Mouse (Mus musculus) cortical plate, adult 2 months (tissue): ENCODE measurements around the gene Cacnb4.
A peak's percentile ranks its signal among the peaks of the same experiment; 100 is the strongest.

Source experiments
- CTCF ChIP-seq: fragments of 200-500 bp; IDR thresholded peaks from 2 replicates; pipeline ENCODE4 v1.5.1; 2011; ENCODE audit warnings: mild to moderate bottlenecking, control low read depth, low read length; ENCODE audit not compliant: insufficient read depth; ENCODE audit errors: extremely low read depth
- POLR2A ChIP-seq: fragments of 200-500 bp; IDR thresholded peaks from 2 replicates; pipeline ENCODE4 v1.6.1; 2011; ENCODE audit warnings: mild to moderate bottlenecking, low read length, control low read depth; ENCODE audit not compliant: insufficient read depth; ENCODE audit errors: extremely low read depth

DNA sequence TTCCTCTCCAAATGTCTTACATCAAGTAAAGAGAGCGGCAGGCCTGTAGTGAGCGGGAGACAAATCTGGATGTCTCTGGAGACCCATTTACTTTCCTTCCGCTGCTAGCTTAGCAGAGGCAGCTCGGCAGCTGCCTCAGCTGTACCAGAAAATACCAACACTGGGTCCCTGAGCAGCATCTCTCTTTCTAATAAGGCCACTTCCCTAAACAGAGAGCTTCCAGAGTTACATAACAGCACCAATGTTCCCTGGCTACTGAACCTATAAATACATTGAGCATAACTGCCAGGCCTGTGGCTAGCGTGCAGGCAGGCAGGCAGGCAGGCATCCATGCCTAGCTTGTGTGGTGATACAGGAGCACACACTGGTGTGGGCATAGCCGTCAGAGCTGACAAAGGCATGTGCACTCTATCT lies 176.8 kb downstream of the Cacnb4 start:
- TF ChIP-seq CTCF (no peak), POLR2A (0 out of 2 replicates have a peak, but pooled peaks have one; percentile 25)
